Mouse (Mus musculus) embryonic facial prominence, embryonic 11.5 days (tissue): Measurements from ENCODE around the gene Ankrd2. TPM values are rescaled to one million over a fixed set of nuclear protein-coding genes. Genes with fewer than 3 reads are reported as not detected.

Experiments
- ATAC-seq: fragments of 200-750 bp; cut with Nextera tagmentation; replicated peaks from 2 replicates; pipeline ENCODE4 v1.8.0; 2017; ENCODE audit warnings: low read depth; ENCODE audit not compliant: insufficient number of reproducible peaks, low FRiP score, low TSS enrichment
- DNase-seq: peaks from one replicate; pipeline ENCODE4 v3.0.0-alpha.2; 2015; ENCODE audit warnings: low spot score
- H3K27ac ChIP-seq: fragments of 300-500 bp; sonication (generic); replicated peaks from 2 replicates; pipeline ENCODE4 v1.5.1; 2014; ENCODE audit warnings: mild to moderate bottlenecking, low read depth, low read length, control low read depth
- H3K27me3 ChIP-seq: fragments of 300-500 bp; sonication (generic); 2 replicates; pipeline ENCODE4 v1.6.1; 2014; ENCODE audit warnings: mild to moderate bottlenecking, low read length, moderate library complexity, mixed read lengths; ENCODE audit not compliant: control insufficient read depth, insufficient read depth
- H3K36me3 ChIP-seq: fragments of 300-500 bp; sonication (generic); replicated peaks from 2 replicates; pipeline ENCODE4 v1.6.1; 2014; ENCODE audit warnings: low read depth, mild to moderate bottlenecking, low read length, moderate library complexity, mixed read lengths; ENCODE audit not compliant: control insufficient read depth, insufficient read depth
- H3K4me1 ChIP-seq: fragments of 300-500 bp; sonication (generic); 2 replicates; pipeline ENCODE4 v1.6.1; 2014; ENCODE audit warnings: low read length, mixed read lengths; ENCODE audit not compliant: control insufficient read depth, insufficient read depth
- H3K4me2 ChIP-seq: fragments of 300-500 bp; sonication (generic); 2 replicates; pipeline ENCODE4 v1.6.1; 2014; ENCODE audit warnings: low read depth, mild to moderate bottlenecking, control low read depth, low read length, moderate library complexity
- H3K4me3 ChIP-seq: fragments of 300-500 bp; sonication (generic); 2 replicates; pipeline ENCODE4 v1.5.1; 2014; ENCODE audit warnings: low read depth, low read length, control low read depth
- H3K9ac ChIP-seq: fragments of 300-500 bp; sonication (generic); replicated peaks from 2 replicates; pipeline ENCODE4 v1.6.1; 2014; ENCODE audit warnings: mild to moderate bottlenecking, control low read depth, low read length
- H3K9me3 ChIP-seq: fragments of 300-500 bp; sonication (generic); replicated peaks from 2 replicates; pipeline ENCODE4 v1.6.1; 2016; ENCODE audit warnings: mild to moderate bottlenecking, low read length, inconsistent platforms, mixed read lengths; ENCODE audit not compliant: control insufficient read depth
- WGBS: fragments of 180-500 bp; shearing (Covaris S2); extraction: QIAGEN DNeasy Blood & Tissue Kit; methylation state at CpG from one replicate; pipeline ENCODE4 v1.1.7; 2014; 5-methylcytosine and 5-hydroxymethylcytosine counted together
- polyA plus RNA-seq: library from polyadenylated mRNA; unstranded; fragments of >200 nt; fragmentation: Nextera tagmentation; extraction: Ambion mirVana; gene quantifications from 2 replicates; pipeline ENCODE4 v1.2.1, GENCODE M21; 2014

Gene Ankrd2
- polyA plus RNA-seq, 1 experiment from 2014 or later: not detected

DNA sequence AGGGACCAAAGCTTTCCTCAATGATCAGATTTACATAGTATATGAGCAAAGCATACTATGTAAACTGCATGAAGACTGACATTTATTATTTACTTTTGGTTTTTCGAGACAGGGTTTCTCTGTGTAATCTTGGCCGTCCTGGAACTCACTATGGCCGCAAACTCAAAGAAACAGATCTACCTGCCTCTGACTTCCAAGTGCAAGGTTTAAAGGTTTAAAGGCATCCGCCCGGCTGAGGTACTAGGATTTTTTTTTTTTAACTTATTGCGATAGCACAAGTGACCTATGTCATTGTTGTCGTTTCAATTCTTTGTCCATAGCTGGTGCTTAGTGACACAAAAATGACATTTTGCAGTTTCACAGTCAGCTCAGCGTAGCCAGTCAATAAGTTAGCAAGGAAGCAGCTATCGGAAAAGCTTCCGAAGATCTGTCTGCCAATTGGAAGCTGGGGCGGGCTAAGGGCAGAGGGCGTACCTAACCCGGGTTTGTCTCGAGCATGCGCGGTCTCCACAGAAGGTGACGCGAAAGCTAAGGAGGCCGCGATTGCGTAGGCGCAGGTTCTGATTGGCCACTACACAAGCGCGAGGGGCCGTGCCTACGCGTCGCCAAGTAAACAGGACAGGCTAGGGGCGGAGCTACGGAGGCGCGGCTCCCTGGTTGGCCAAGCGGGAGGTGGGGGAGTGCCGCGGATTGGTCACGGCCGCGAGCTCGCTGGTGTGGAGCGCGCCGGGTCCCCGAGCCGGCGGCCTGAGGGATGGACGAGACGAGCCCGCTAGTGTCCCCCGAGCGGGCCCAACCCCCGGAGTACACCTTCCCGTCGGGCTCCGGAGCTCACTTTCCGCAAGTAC is 54.2 kb downstream of the Ankrd2 start, which contains the start of gene Pi4k2a:
Pi4k2a (plus strand) TSS at position 723 of the 848 bp plus-strand sequence.
- no peaks in the 10 kb centered on the region for H3K9me3 ChIP-seq
- under 1% methylated on average over 54 of the region's 55 CpGs for WGBS
- no peaks in the 10 kb centered on the region for H3K27me3 ChIP-seq
- ATAC-seq (peak; percentile 96), DNase-seq (peak; percentile 99)
- peak within 1 kb of the TSS; percentile 82 for H3K4me2 ChIP-seq
- peak within 1 kb of the TSS; percentile 97 for H3K4me3 ChIP-seq
- H3K4me1 ChIP-seq: peaks cover 4% of the 10 kb centered on the region; the same call in 1 of the 2 replicates
- peak within 1 kb of the TSS; percentile 82 for H3K9ac ChIP-seq
- H3K36me3 ChIP-seq: no peaks in the 10 kb centered on the region
- H3K27ac ChIP-seq: peak within 1 kb of the TSS; percentile 62

DNA sequence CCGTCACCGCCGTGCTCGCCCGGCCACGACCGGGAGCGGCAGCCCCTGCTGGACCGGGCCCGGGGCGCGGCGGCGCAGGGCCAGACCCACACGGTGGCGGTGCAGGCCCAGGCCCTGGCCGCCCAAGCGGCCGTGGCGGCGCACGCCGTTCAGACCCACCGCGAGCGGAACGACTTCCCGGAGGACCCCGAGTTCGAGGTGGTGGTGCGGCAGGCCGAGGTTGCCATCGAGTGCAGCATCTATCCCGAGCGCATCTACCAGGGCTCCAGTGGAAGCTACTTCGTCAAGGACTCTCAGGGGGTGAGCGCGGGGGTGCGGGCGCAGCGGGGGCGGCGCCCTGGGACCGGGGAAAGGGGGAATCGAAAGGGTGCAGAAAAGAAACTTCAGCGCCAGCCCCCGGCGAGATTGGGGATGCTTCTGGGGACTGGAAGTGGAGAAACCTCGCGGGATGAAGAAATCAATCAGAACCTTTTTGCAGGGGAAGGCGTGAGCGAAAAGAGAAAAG is 54.9 kb downstream of the Ankrd2 start:
- H3K4me1 ChIP-seq: peaks cover 4% of the 10 kb centered on the region; the same call in 1 of the 2 replicates
- peak overlapping the region; percentile 62 for H3K27ac ChIP-seq
- peak overlapping the region; percentile 97 for H3K4me3 ChIP-seq
- no peaks in the 10 kb centered on the region for H3K9me3 ChIP-seq
- ATAC-seq (peak; percentile 79), DNase-seq (peak; percentile 42)
- H3K9ac ChIP-seq: peak overlapping the region; percentile 82
- WGBS: under 1% methylated on average over 52 of the region's 52 CpGs
- H3K4me2 ChIP-seq: peak overlapping the region; percentile 82
- no peaks in the 10 kb centered on the region for H3K36me3 ChIP-seq
- no peaks in the 10 kb centered on the region for H3K27me3 ChIP-seq

Other genes starting within 250 kb of the Ankrd2 start
- gene Arhgap19, start 234.0 kb upstream of the Ankrd2 start, polyA plus RNA-seq: 47.6 and 48.1 TPM in 2 replicates
- gene Frat1, start 206.0 kb upstream of the Ankrd2 start, polyA plus RNA-seq: 7.9 and 8.7 TPM in 2 replicates
- 5.1 and 5.3 TPM in 2 replicates for gene Frat2, start 187.9 kb upstream of the Ankrd2 start, polyA plus RNA-seq
- 14.0 and 14.5 TPM in 2 replicates for gene Rrp12, start 139.8 kb upstream of the Ankrd2 start, polyA plus RNA-seq
- 787 and 839 TPM in 2 replicates for gene Pgam1, start 124.1 kb upstream of the Ankrd2 start, polyA plus RNA-seq
- gene Exosc1, start 102.6 kb upstream of the Ankrd2 start, polyA plus RNA-seq: 80.3 and 82.4 TPM in 2 replicates
- 64.0 and 71.1 TPM in 2 replicates for gene Zdhhc16, start 102.5 kb upstream of the Ankrd2 start, polyA plus RNA-seq
- gene Mms19, start 54.8 kb upstream of the Ankrd2 start, polyA plus RNA-seq: 37.8 and 39.1 TPM in 2 replicates
- gene Ubtd1, start 54.2 kb upstream of the Ankrd2 start, polyA plus RNA-seq: 7.1 and 8.8 TPM in 2 replicates
- 1.1 and 1.2 TPM in 2 replicates for gene Hoga1, start 9.6 kb downstream of the Ankrd2 start, polyA plus RNA-seq
- gene 4933411K16Rik, start 16.2 kb downstream of the Ankrd2 start, polyA plus RNA-seq: not detected in 2 replicates
- 42.8 and 48.9 TPM in 2 replicates for gene Morn4, start 50.4 kb downstream of the Ankrd2 start, polyA plus RNA-seq
- 22.4 and 24.3 TPM in 2 replicates for gene Pi4k2a, start 54.5 kb downstream of the Ankrd2 start, polyA plus RNA-seq
- 22.1 and 22.9 TPM in 2 replicates for gene Avpi1, start 93.1 kb downstream of the Ankrd2 start, polyA plus RNA-seq
- gene Marveld1, start 111.4 kb downstream of the Ankrd2 start, polyA plus RNA-seq: 10.9 and 16.6 TPM in 2 replicates
- gene Zfyve27, start 128.0 kb downstream of the Ankrd2 start, polyA plus RNA-seq: 10.2 and 14.0 TPM in 2 replicates
- 0.64 and 1.2 TPM in 2 replicates for gene Sfrp5, start 166.3 kb downstream of the Ankrd2 start, polyA plus RNA-seq
- 0.73 and 1.2 TPM in 2 replicates for gene Golga7b, start 211.6 kb downstream of the Ankrd2 start, polyA plus RNA-seq